Mouse (Mus musculus) midbrain, embryonic 16.5 days (tissue): Measurements from ENCODE around the gene Sec61g. TPM values are rescaled to one million over a fixed set of nuclear protein-coding genes. Genes with fewer than 3 reads are reported as not detected.

ENCODE experiments used
- ATAC-seq: fragments of 200-750 bp; cut with Nextera tagmentation; 2 replicates; pipeline ENCODE4 v1.8.0; 2017; ENCODE audit warnings: moderate TSS enrichment
- H3K27ac ChIP-seq: fragments of 300-500 bp; sonication (generic); 2 replicates; pipeline ENCODE4 v1.5.1; 2014; ENCODE audit warnings: mild to moderate bottlenecking, low read length, mixed read lengths
- H3K27me3 ChIP-seq: fragments of 300-500 bp; sonication (generic); 2 replicates; pipeline ENCODE4 v1.6.1; 2014; ENCODE audit warnings: low read depth, low read length, mixed read lengths; ENCODE audit not compliant: control insufficient read depth, insufficient read depth
- H3K36me3 ChIP-seq: fragments of 300-500 bp; sonication (generic); 2 replicates; pipeline ENCODE4 v1.6.1; 2014; ENCODE audit warnings: mild to moderate bottlenecking, low read length, moderate library complexity, mixed read lengths; ENCODE audit not compliant: control insufficient read depth, insufficient read depth
- H3K4me1 ChIP-seq: fragments of 300-500 bp; sonication (generic); 2 replicates; pipeline ENCODE4 v1.6.1; 2014; ENCODE audit warnings: mild to moderate bottlenecking, low read length, mixed read lengths; ENCODE audit not compliant: control insufficient read depth, insufficient read depth
- H3K4me2 ChIP-seq: fragments of 300-500 bp; sonication (generic); 2 replicates; pipeline ENCODE4 v1.6.1; 2014; ENCODE audit warnings: mild to moderate bottlenecking, low read length, mixed read lengths
- H3K4me3 ChIP-seq: fragments of 300-500 bp; sonication (generic); 2 replicates; pipeline ENCODE4 v1.5.1; 2014; ENCODE audit warnings: low read depth, mild to moderate bottlenecking, low read length, moderate library complexity, mixed read lengths
- H3K9ac ChIP-seq: fragments of 300-500 bp; sonication (generic); 2 replicates; pipeline ENCODE4 v1.6.1; 2014; ENCODE audit warnings: low read depth, low read length, mixed read lengths
- H3K9me3 ChIP-seq: fragments of 300-500 bp; sonication (generic); replicated peaks from 2 replicates; pipeline ENCODE4 v1.6.1; 2014; ENCODE audit warnings: mild to moderate bottlenecking, low read length, mixed read lengths; ENCODE audit not compliant: control insufficient read depth, poor library complexity, severe bottlenecking
- WGBS: fragments of 180-500 bp; shearing (Covaris S2); extraction: QIAGEN DNeasy Blood & Tissue Kit; methylation state at CpG from one replicate; pipeline ENCODE4 v1.1.7; 2014; 5-methylcytosine and 5-hydroxymethylcytosine counted together
- polyA plus RNA-seq: library from polyadenylated mRNA; unstranded; fragments of >200 nt; fragmentation: Nextera tagmentation; extraction: Ambion mirVana; gene quantifications from 2 replicates; pipeline ENCODE4 v1.2.1, GENCODE M21; 2015

Sec61g gene
- polyA plus RNA-seq, 1 experiment from 2014 or later: 22.4 TPM

DNA sequence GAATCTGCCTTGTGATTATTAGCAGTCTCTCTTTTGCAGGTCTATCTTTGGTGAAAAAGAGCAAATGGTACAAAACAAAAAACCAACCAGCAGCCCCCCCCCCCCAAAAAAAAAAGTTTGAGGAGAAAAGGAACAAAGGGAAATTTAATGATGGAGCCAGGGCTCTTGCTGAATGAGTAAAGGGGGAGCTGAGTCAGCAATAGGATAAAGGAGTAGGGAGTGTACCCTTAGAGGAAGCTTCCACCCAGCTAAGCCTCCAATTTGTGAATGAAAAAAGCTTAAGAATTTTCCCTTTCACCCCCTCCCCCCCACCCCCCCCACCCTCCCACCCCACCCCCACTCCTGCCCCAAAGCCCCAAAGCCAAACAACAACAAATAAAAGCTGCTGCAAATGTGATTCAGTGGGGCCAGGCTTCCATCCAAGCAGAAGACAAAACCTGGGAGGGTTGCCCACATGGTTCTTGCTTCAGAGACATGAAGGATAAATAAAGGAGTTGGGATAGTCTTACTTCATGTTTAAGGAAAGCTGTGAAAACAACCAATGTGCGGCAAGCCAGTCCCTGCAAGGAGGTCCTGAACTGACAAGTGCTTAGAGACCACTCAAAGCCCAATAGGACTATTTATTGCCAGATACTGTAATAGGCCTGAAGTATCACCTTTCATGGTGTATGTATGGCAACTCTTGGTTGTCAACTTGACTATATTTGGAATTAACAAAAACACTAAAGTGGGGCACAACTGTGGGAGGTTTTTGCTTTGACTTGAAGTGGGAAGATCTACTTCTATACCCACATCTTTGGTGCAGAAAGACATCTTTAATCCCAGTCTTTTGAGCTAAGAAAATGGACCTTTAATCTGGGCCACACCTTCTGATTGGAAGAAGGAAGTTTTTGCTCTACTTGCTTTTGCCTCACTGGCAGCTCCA, 9.3 kb downstream of the Sec61g start:
- ATAC-seq: no peak
- no peak overlapping the region for H3K27ac ChIP-seq
- no peak overlapping the region for H3K9ac ChIP-seq
- 55% methylated on average over 1 of the region's 1 CpGs for WGBS
- H3K4me3 ChIP-seq: no peak overlapping the region
- no peaks in the 10 kb centered on the region for H3K9me3 ChIP-seq
- H3K4me1 ChIP-seq: no peaks in the 10 kb centered on the region
- H3K4me2 ChIP-seq: no peak overlapping the region
- no peaks in the 10 kb centered on the region for H3K27me3 ChIP-seq
- H3K36me3 ChIP-seq: peaks cover 13% of the 10 kb centered on the region

Other genes with a start within 250 kb of the Sec61g start
- 4.0 and 8.3 TPM in 2 replicates for gene Egfr, start 243.7 kb upstream of the Sec61g start, polyA plus RNA-seq